Mouse (Mus musculus): ENCODE results near the gene Shcbp1l. TPM values are rescaled to one million over a fixed set of nuclear protein-coding genes. Genes with fewer than 3 reads are reported as not detected.
"Not testable (repeated sequence)": the region's sequence is repeated elsewhere in the genome, so short reads cannot be mapped to it uniquely, and the experiment has no call there.

Shcbp1l gene
- 0.94 and 1.1 TPM in 2 replicates for polyA plus RNA-seq (2012; rRNA removed)

DNA sequence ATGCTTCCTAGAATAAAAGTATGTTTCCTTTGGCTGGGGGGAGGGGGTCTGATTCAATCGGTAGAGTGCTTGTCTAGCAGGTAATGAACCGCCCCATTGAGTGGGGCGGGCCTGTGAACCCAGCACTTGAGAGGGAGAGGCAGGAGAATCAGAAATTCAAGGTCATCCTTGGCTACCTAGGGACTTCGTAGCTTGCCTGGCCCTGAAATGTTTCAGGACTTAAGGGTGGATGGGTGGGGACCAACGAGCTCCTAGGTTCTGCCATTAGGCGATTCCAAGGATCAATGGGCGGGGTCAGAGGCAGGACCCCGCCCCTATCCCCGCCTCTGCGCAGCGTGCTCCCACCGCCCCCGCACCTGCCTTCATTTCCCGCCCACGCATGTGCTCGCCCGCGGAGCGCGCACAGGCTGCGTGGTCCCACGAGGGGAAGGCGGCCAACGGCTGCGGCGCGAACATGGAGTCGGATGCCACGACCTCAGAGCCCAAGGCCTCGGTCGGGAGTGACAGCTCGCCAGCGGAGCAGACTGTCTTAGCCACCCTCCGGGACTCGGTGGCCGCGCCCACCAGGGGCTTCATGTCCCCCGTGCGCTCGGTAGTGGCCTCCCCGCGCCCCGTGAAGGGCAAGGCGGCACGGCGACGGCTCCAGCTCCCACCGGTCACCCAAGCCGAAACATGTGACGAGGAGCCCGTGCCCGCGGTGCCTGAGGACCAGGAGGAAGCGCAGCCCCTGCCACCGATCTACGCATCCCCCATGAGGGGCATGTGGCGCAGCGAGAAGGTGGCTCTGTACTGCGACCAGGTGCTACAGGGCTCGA is at the start of gene Shcbp1l:
Gene Shcbp1l, plus strand, starts transcription at position 393 of the 815 bp plus-strand sequence.
- 5% methylated on average over 60 of the region's 60 CpGs for WGBS
- H3K36me3 ChIP-seq (ENCODE audit: control insufficient read depth, insufficient read depth, low read length) = no peaks in the 10 kb centered on the region
- H3K27ac ChIP-seq (ENCODE audit: control insufficient read depth, insufficient read depth, low read length) = no peak within 1 kb of the TSS
- peaks cover 21% of the 10 kb centered on the region for H3K4me1 ChIP-seq (replicated peaks; ENCODE audit: control insufficient read depth, insufficient read depth, low read length)
- DNase-seq = peak; percentile 74
- peak within 1 kb of the TSS; percentile 41 for H3K4me3 ChIP-seq (ENCODE audit: control insufficient read depth, insufficient read depth, low read length)
- no peaks in the 10 kb centered on the region for H3K27me3 ChIP-seq (ENCODE audit: control insufficient read depth, insufficient read depth, low read length)
- TF ChIP-seq CTCF (IDR thresholded peaks at IDR 0.05; ENCODE audit: borderline replicate concordance, control insufficient read depth, extremely low read depth, insufficient read depth, low read length, poor library complexity) (0 out of 2 replicates have a peak, but pooled peaks have one; percentile 36), POLR2A (IDR thresholded peaks at IDR 0.05; ENCODE audit: control insufficient read depth, extremely low read depth, insufficient read depth, low read length, poor library complexity) (peak; percentile 28)

DNA sequence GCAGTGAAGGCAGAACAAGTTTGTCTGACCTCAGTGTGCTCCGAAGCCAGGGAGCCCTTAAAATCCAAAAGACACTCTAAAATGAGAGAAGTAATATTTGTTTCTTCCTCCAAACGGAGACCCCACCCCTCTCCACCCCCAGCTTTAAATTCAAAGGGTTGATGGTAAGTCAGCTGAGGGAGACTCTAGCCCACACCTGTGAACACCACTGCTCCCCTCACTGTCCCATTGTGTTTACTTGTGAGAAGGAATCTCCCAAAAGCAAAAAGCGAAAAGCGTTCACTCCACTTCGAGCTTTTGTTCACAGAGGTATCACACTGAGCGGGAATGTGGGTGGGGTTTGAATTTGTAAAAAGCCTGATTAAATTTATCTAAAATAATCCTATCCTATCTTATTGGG is 48.5 kb upstream of the Shcbp1l start:
- Histone ChIP-seq H3K27me3 (ENCODE audit: control insufficient read depth, insufficient read depth, low read length) (no peaks in the 10 kb centered on the region), H3K4me1 (replicated peaks; ENCODE audit: control insufficient read depth, insufficient read depth, low read length) (peaks cover 3% of the 10 kb centered on the region), H3K36me3 (ENCODE audit: control insufficient read depth, insufficient read depth, low read length) (no peaks in the 10 kb centered on the region), H3K27ac (ENCODE audit: control insufficient read depth, insufficient read depth, low read length) (no peak overlapping the region), H3K4me3 (ENCODE audit: control insufficient read depth, insufficient read depth, low read length) (no peak overlapping the region)
- no peak for TF ChIP-seq POLR2A (IDR thresholded peaks at IDR 0.05; ENCODE audit: control insufficient read depth, extremely low read depth, insufficient read depth, low read length, poor library complexity)
- TF ChIP-seq CTCF (IDR thresholded peaks at IDR 0.05; ENCODE audit: borderline replicate concordance, control insufficient read depth, extremely low read depth, insufficient read depth, low read length, poor library complexity) = no peak
- WGBS = 90% methylated on average over 6 of the region's 6 CpGs
- no peak for DNase-seq

DNA sequence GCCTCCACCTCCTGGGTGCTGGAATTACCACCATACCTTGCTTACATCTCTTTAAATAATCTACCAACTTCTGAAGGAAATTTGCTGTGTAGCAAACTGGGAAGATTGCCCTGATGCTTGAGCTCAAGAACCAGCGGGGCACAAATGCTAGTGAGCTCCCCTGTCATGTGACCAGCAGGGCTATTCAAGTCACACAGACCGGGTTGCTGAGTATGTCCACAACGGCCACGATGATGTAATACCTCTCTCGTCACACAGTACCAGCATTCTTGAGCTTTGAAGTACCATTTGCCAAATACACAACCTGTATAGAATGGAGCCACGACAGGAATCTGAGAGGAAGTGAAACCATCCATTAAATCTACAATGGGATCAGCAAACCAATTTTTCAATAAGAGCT is 46.4 kb upstream of the Shcbp1l start:
- Histone ChIP-seq H3K4me1 (replicated peaks; ENCODE audit: control insufficient read depth, insufficient read depth, low read length) (peaks cover 3% of the 10 kb centered on the region), H3K27me3 (ENCODE audit: control insufficient read depth, insufficient read depth, low read length) (no peaks in the 10 kb centered on the region), H3K4me3 (ENCODE audit: control insufficient read depth, insufficient read depth, low read length) (no peak overlapping the region), H3K36me3 (ENCODE audit: control insufficient read depth, insufficient read depth, low read length) (no peaks in the 10 kb centered on the region), H3K27ac (ENCODE audit: control insufficient read depth, insufficient read depth, low read length) (no peak overlapping the region)
- WGBS = 77% methylated on average over 6 of the region's 6 CpGs
- DNase-seq = no peak
- TF ChIP-seq POLR2A (IDR thresholded peaks at IDR 0.05; ENCODE audit: control insufficient read depth, extremely low read depth, insufficient read depth, low read length, poor library complexity) = no peak
- no peak for TF ChIP-seq CTCF (IDR thresholded peaks at IDR 0.05; ENCODE audit: borderline replicate concordance, control insufficient read depth, extremely low read depth, insufficient read depth, low read length, poor library complexity)

DNA sequence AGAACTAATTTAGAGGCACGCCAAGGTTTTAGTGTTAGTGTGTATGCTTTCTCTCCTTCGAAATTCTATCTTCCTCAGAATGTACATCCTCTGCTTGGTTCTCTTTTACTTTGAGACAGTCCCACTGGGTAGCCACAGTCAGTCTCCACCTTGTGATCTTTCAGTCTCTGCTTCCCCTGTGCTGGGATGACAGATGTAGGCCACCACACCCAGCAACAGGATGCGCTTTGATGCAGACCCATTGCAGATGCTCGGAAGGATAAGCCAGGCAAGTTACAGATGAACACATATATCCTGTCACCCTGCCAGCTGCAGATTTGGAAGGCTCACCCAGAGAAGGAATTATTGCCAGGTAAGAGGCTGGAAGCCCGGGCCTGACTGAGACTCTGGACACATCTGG is 45.1 kb upstream of the Shcbp1l start:
- Histone ChIP-seq H3K36me3 (ENCODE audit: control insufficient read depth, insufficient read depth, low read length) (no peaks in the 10 kb centered on the region), H3K27me3 (ENCODE audit: control insufficient read depth, insufficient read depth, low read length) (no peaks in the 10 kb centered on the region), H3K4me1 (replicated peaks; ENCODE audit: control insufficient read depth, insufficient read depth, low read length) (peaks cover 3% of the 10 kb centered on the region), H3K4me3 (ENCODE audit: control insufficient read depth, insufficient read depth, low read length) (no peak overlapping the region), H3K27ac (ENCODE audit: control insufficient read depth, insufficient read depth, low read length) (peak overlapping the region; percentile 32; the same call in 1 of the 2 replicates)
- no peak for TF ChIP-seq CTCF (IDR thresholded peaks at IDR 0.05; ENCODE audit: borderline replicate concordance, control insufficient read depth, extremely low read depth, insufficient read depth, low read length, poor library complexity)
- no peak for TF ChIP-seq POLR2A (IDR thresholded peaks at IDR 0.05; ENCODE audit: control insufficient read depth, extremely low read depth, insufficient read depth, low read length, poor library complexity)
- 40% methylated on average over 5 of the region's 5 CpGs for WGBS
- DNase-seq = peak; percentile 34

- Histone ChIP-seq H3K27ac (ENCODE audit: control insufficient read depth, insufficient read depth, low read length) (no peak overlapping the region), H3K4me1 (replicated peaks; ENCODE audit: control insufficient read depth, insufficient read depth, low read length) (peaks cover 3% of the 10 kb centered on the region), H3K36me3 (ENCODE audit: control insufficient read depth, insufficient read depth, low read length) (no peaks in the 10 kb centered on the region), H3K27me3 (ENCODE audit: control insufficient read depth, insufficient read depth, low read length) (no peaks in the 10 kb centered on the region), H3K4me3 (ENCODE audit: control insufficient read depth, insufficient read depth, low read length) (no peak overlapping the region)
- no peak for TF ChIP-seq POLR2A (IDR thresholded peaks at IDR 0.05; ENCODE audit: control insufficient read depth, extremely low read depth, insufficient read depth, low read length, poor library complexity)
- TF ChIP-seq CTCF (IDR thresholded peaks at IDR 0.05; ENCODE audit: borderline replicate concordance, control insufficient read depth, extremely low read depth, insufficient read depth, low read length, poor library complexity) = no peak
- DNase-seq = no peak
- WGBS = 95% methylated on average over 9 of the region's 9 CpGs
Measured at GRCm38 (mm10) chr1:153380746-153381282, 44.1 kb upstream of the Shcbp1l start.

GRCm38 (mm10) chr1:153385081-153385480 is 39.9 kb upstream of the Shcbp1l start:
- no peak for DNase-seq
- no peak for TF ChIP-seq POLR2A (IDR thresholded peaks at IDR 0.05; ENCODE audit: control insufficient read depth, extremely low read depth, insufficient read depth, low read length, poor library complexity)
- TF ChIP-seq CTCF (IDR thresholded peaks at IDR 0.05; ENCODE audit: borderline replicate concordance, control insufficient read depth, extremely low read depth, insufficient read depth, low read length, poor library complexity) = no peak
- Histone ChIP-seq H3K36me3 (ENCODE audit: control insufficient read depth, insufficient read depth, low read length) (no peaks in the 10 kb centered on the region), H3K4me1 (replicated peaks; ENCODE audit: control insufficient read depth, insufficient read depth, low read length) (peaks cover 1% of the 10 kb centered on the region), H3K4me3 (ENCODE audit: control insufficient read depth, insufficient read depth, low read length) (no peak overlapping the region), H3K27me3 (ENCODE audit: control insufficient read depth, insufficient read depth, low read length) (no peaks in the 10 kb centered on the region), H3K27ac (ENCODE audit: control insufficient read depth, insufficient read depth, low read length) (no peak overlapping the region)
- WGBS = 47% methylated on average over 6 of the region's 6 CpGs

- not testable (repeated sequence) for H3K27ac ChIP-seq (ENCODE audit: control insufficient read depth, insufficient read depth, low read length); H3K36me3 ChIP-seq (ENCODE audit: control insufficient read depth, insufficient read depth, low read length); DNase-seq; H3K4me1 ChIP-seq (replicated peaks; ENCODE audit: control insufficient read depth, insufficient read depth, low read length); H3K4me3 ChIP-seq (ENCODE audit: control insufficient read depth, insufficient read depth, low read length); H3K27me3 ChIP-seq (ENCODE audit: control insufficient read depth, insufficient read depth, low read length)
- 94% methylated on average over 5 of the region's 5 CpGs for WGBS
Measured at GRCm38 (mm10) chr1:153385661-153386060, 39.3 kb upstream of the Shcbp1l start.

Measured in thymus, adult 2 months (tissue).